Mouse (Mus musculus) erythroblast, embryonic 14.5 days (primary cell): ENCODE data around the gene Ppfia4. TPM values are rescaled to one million over a fixed set of nuclear protein-coding genes. Genes with fewer than 3 reads are reported as not detected.

Experiments
- H3K27me3 ChIP-seq: 2 replicates; pipeline ENCODE4 v1.6.1; 2012; ENCODE audit warnings: inconsistent platforms; ENCODE audit not compliant: control insufficient read depth
- H3K36me3 ChIP-seq: 2 replicates; pipeline ENCODE4 v1.6.1; 2012; ENCODE audit warnings: mild to moderate bottlenecking, inconsistent platforms; ENCODE audit not compliant: control insufficient read depth
- H3K4me1 ChIP-seq: 2 replicates; pipeline ENCODE4 v1.6.1; 2012; ENCODE audit warnings: inconsistent platforms; ENCODE audit not compliant: control insufficient read depth
- H3K4me3 ChIP-seq: replicated peaks from 2 replicates; pipeline ENCODE3; 2012; ENCODE audit warnings: moderate library complexity, mild to moderate bottlenecking, inconsistent platforms
- H3K9me3 ChIP-seq: 2 replicates; pipeline ENCODE4 v1.6.1; 2012; ENCODE audit warnings: low read length, inconsistent platforms, mixed read lengths; ENCODE audit not compliant: control insufficient read depth
- GATA1 ChIP-seq: IDR thresholded peaks from 2 replicates; pipeline ENCODE4 v1.6.1; 2012; ENCODE audit warnings: low read length, inconsistent platforms, mixed read lengths
- TAL1 ChIP-seq: IDR thresholded peaks from 3 replicates; pipeline ENCODE4 v1.6.1; 2012; ENCODE audit warnings: low read length, inconsistent platforms, mixed read lengths
- polyA plus RNA-seq: library from polyadenylated mRNA; stranded (reverse); fragments of >175 nt; gene quantifications from 2 replicates; pipeline ENCODE4 v1.2.3, GENCODE M21; 2012

Ppfia4 gene
- polyA plus RNA-seq, 1 experiment: 0.03 TPM

- H3K4me1 ChIP-seq: peaks cover 15% of the 10 kb centered on the region
- no peaks in the 10 kb centered on the region for H3K36me3 ChIP-seq
- TF ChIP-seq TAL1: no peak
- no peak for TF ChIP-seq GATA1
- no peaks in the 10 kb centered on the region for H3K9me3 ChIP-seq
- H3K4me3 ChIP-seq: no peak overlapping the region
- H3K27me3 ChIP-seq: no peaks in the 10 kb centered on the region; the same call in 1 of the 2 replicates
These were observed 813 bp upstream of the Ppfia4 start for GRCm38 (mm10) chr1:134333371-134334110.

GRCm38 (mm10) chr1:134331879-134332635 is 671 bp downstream of the Ppfia4 start:
- peaks cover 15% of the 10 kb centered on the region for H3K4me1 ChIP-seq
- H3K36me3 ChIP-seq: no peaks in the 10 kb centered on the region
- TF ChIP-seq GATA1 (no peak), TAL1 (no peak)
- no peaks in the 10 kb centered on the region; the same call in 1 of the 2 replicates for H3K27me3 ChIP-seq
- no peak overlapping the region for H3K4me3 ChIP-seq
- H3K9me3 ChIP-seq: no peaks in the 10 kb centered on the region

DNA sequence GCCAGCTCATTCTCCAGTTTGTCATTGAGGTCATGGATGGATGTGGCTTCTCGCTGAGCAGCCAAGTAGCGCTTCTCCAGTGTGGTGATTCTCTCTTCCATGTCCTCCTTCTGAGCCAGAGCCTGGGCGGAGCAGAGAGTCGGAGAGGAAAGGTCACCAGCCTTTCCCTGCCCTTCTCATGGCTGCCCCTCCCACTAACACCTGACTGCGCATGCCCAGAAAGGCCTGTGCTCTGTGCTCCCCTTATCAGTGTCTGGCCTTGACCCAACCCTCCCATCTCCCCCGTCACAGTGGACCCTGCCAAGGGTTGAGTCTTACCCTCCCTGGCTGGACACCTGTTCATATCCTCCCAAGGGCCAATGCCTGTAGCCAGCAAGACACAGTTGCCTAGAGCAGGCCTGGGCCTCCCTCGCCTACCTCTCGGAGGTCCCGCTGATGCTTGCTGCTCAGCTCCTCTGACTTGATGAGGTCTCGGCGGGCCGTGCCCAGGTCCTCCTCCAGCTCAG is 5.8 kb downstream of the Ppfia4 start:
- H3K27me3 ChIP-seq: no peaks in the 10 kb centered on the region
- no peaks in the 10 kb centered on the region for H3K36me3 ChIP-seq
- TF ChIP-seq TAL1 (no peak), GATA1 (no peak)
- no peaks in the 10 kb centered on the region for H3K4me1 ChIP-seq
- no peak overlapping the region for H3K4me3 ChIP-seq
- H3K9me3 ChIP-seq: no peaks in the 10 kb centered on the region

GRCm38 (mm10) chr1:134322591-134322990 is 10.1 kb downstream of the Ppfia4 start:
- Histone ChIP-seq H3K9me3 (no peaks in the 10 kb centered on the region), H3K36me3 (no peaks in the 10 kb centered on the region), H3K27me3 (no peaks in the 10 kb centered on the region), H3K4me1 (no peaks in the 10 kb centered on the region), H3K4me3 (no peak overlapping the region)
- TF ChIP-seq TAL1: no peak
- TF ChIP-seq GATA1: no peak

GRCm38 (mm10) chr1:134320691-134321301 is 11.9 kb downstream of the Ppfia4 start:
- H3K4me1 ChIP-seq: no peaks in the 10 kb centered on the region
- H3K36me3 ChIP-seq: no peaks in the 10 kb centered on the region
- no peaks in the 10 kb centered on the region for H3K27me3 ChIP-seq
- no peak overlapping the region for H3K4me3 ChIP-seq
- TF ChIP-seq TAL1: no peak
- TF ChIP-seq GATA1: no peak
- H3K9me3 ChIP-seq: no peaks in the 10 kb centered on the region

DNA sequence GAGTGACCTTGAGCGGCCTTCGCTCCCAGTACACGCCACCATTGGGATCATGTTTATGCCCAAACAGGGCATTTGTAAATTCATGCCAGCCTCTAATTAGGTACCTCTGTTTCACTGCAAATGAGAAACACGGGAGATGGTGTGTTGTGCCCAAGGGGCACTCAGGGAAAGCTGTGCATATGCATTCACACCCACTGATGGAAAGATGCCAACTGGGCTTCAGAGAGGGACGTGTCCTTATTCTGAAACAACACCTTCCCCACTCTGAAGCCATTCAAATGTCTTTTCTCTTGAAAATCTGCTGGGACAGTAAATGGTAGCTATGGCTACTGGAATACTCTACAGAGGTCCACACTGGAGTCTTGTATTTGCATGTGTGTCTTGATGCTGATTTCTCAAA is 14.5 kb downstream of the Ppfia4 start:
- Histone ChIP-seq H3K4me1 (no peaks in the 10 kb centered on the region), H3K27me3 (no peaks in the 10 kb centered on the region)
- TF ChIP-seq GATA1 (no peak), TAL1 (no peak)

DNA sequence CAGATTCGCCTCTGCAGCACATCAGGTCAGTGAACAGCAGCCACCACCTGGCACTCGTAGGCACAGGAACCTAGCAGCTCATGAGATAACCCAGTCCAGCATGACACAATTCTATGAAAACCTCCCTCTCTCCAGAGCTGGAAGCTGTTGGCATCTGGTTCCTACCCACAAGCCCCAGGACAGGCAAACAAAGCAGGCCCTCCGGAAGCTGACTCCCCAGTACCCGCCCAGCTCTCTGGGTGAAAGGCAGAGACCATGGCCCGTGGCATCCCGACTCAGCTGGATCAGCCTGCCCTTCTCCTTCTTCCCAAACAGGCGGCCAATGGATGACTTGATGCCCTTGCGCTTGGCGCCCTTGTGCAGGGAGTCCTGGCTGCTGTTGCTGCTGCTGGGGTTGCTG is 16.4 kb downstream of the Ppfia4 start:
- Histone ChIP-seq H3K4me1 (no peaks in the 10 kb centered on the region), H3K36me3 (no peaks in the 10 kb centered on the region), H3K4me3 (no peak overlapping the region), H3K9me3 (no peaks in the 10 kb centered on the region), H3K27me3 (no peaks in the 10 kb centered on the region)
- TF ChIP-seq TAL1: no peak

More for the DNA sequence above, 14.5 kb downstream of the Ppfia4 start:
- no peak overlapping the region for H3K4me3 ChIP-seq
- no peaks in the 10 kb centered on the region for H3K9me3 ChIP-seq
- H3K36me3 ChIP-seq: no peaks in the 10 kb centered on the region

- no peak overlapping the region for H3K4me3 ChIP-seq
- no peak for TF ChIP-seq TAL1
- no peak for TF ChIP-seq GATA1
- no peaks in the 10 kb centered on the region for H3K27me3 ChIP-seq
- H3K9me3 ChIP-seq: no peaks in the 10 kb centered on the region
- no peaks in the 10 kb centered on the region for H3K4me1 ChIP-seq
- H3K36me3 ChIP-seq: no peaks in the 10 kb centered on the region
These were observed 17.5 kb downstream of the Ppfia4 start for GRCm38 (mm10) chr1:134315181-134315580.

GRCm38 (mm10) chr1:134311760-134312159 is 21.0 kb downstream of the Ppfia4 start:
- no peaks in the 10 kb centered on the region for H3K36me3 ChIP-seq
- H3K9me3 ChIP-seq: no peaks in the 10 kb centered on the region
- TF ChIP-seq TAL1 (no peak), GATA1 (no peak)
- H3K27me3 ChIP-seq: no peaks in the 10 kb centered on the region
- no peaks in the 10 kb centered on the region for H3K4me1 ChIP-seq
- no peak overlapping the region for H3K4me3 ChIP-seq
